Mouse (Mus musculus) 3T3-L1 (cell line): ENCODE measurements around the gene Fam83c.

ENCODE experiments used
- DNase-seq: peaks from one replicate; pipeline ENCODE4 v3.0.0-alpha.2; 2015; ENCODE audit warnings: low read depth, low spot score

Gene Fam83c

DNA sequence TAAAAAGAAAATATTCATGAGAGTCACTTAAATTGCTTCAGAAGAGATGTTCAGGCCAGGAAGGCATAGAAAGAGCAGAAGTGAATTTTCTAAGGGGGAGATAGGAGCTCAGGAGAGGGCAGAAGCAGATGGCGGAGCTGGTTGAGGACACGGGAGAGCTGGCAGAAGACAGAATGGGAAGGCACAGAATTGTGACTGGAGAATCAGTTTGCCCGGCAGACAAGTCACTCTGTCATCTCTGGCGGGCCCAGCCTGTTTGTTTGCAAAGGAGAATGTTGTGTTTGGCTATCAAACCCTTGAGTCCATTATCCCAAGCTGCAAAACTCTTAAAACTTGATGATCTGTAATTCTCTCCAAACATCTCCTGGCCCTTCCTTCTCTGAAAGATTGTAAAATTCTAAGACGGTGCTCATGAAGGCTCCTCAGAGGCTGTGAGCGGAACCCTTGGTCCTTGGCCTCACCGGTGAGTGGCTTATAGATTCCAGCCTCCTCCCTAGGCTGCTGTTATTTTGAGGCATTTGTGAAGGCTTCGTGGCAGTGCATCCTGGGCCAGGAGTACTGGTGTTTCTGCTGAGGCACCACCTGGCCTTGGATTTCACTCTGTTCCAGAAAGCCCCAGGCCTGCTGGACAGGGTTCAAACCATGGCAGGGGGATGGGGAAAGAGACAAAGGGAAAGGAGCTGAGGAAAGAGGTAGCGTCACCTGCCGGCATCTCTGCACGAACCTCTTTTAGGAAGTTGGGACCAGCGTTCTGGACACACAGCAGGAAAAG is 39.8 kb downstream of the Fam83c start:
- no peak for DNase-seq

DNA sequence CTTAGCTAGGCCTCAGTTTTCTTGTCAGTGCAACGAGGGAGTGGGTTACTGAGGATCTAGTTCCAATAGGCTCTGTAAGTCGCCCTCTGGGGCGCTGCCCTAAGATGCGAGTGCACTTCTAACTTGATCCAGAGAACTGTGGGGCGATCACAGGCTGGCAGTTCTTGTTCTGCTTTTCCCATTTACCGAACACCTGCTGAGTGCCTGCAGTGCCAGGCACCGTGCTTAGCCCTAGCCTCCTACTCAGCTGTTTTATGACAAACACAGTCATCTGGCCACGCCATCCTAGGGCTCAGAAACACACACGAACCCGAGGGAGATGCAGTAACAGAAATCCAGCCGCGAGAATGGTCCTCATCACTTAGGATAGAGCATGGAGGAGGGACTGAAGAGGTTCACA is 41.8 kb downstream of the Fam83c start:
- DNase-seq, result no peak

DNA sequence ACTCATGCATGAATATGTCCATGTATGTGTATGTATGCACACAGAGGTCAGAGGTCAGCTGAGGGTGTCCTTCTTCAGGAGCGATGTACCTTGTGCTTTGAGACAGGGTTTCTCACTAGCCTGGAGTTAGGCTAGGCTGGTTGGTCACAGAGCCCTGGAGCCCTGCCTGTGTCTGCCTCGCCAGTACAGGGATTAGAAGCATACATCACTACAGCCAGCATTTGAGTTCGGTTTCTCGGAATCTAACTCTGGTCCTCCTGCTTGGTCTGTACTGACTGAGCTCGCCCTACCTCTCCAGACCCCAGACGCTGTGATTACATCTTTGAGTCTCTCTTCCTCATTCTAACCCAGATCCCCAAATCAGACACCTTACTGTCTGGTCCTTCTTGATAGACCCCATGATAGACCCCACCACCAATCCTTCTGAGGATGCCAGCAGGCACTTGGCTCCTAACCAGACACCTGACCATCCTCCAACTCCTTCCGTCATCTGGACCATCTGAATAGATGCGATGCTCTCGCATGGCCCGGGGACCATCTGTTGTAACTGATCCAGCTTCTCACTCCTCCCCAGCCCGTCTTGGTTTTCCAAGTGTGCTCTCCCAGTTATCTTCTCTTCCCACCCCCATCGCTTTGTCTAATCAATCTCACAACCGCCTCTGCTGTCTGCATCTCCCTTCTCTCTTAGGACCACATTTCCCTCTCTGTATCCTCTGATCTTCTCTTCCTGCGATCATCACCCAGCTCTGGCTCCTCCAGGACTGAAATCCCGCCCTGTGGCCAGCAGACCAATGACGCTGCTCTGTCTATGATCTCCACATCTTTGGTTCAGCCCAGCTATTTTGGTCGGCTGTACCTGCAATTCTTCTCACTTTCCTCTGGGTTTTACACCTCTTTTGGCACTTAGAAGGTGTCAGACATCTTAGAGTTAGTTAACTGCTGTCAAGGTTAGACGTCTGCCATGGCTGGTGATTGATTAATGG is 46.4 kb downstream of the Fam83c start:
- DNase-seq, result no peak

DNA sequence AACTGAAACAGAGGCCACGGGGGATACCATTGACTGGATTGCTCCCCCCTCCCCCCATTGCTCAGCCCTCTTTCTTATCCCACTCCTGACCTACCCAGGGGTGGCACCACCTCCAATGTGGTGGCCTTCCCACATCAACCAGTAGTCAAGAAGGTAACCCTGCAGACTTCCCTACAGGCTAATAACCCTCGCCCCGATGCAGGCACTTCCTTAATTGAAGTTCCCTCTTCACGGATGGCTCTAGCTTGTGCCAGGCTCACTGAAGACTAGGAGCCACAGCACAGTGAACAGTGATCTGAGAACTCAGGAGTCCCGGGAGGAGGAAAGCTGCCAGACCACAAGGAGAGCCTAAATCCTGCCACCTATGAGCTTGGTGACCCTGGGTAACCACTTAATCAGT is 47.7 kb downstream of the Fam83c start:
- DNase-seq, result no peak

DNA sequence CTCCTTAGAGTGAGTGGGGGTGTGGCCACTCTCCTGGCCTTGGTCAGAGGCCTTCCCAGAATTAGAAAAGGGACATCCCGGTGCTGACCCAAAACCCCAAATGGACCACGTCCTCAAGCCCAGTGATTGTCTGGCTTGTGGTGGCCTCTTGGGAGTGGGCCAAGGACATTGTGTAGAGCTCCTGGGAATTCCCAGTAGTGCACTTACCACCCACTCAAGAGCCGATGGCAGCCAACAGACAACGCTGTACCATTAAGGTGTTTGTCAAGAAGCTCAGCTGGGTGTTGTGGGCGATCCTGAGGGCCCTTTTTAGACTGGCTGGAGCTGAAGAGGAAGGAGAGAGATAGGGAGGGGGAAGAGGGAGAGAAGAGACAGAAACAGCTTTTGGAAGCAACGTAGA is 50.1 kb downstream of the Fam83c start:
- DNase-seq, result no peak

DNA sequence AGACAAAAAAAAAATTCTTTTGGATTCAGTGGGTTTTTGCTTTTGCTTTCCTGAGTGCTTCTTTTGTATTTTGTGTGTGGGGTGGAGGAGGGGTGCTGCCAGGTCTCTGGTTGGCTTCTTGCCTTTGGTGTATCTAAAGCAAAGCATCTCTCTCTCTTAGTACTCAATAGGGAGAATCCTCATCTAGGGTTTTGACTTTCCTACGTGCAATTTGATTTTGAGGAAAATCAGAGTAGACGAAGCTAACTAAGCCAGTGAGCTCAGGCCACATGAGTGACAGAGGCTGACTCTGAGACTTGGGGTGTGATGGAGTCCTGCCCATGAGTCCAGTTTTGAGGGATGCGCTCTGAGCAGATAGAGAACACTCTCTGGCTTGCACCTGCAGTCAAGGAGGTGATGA is 55.1 kb downstream of the Fam83c start:
- DNase-seq, result no peak

DNA sequence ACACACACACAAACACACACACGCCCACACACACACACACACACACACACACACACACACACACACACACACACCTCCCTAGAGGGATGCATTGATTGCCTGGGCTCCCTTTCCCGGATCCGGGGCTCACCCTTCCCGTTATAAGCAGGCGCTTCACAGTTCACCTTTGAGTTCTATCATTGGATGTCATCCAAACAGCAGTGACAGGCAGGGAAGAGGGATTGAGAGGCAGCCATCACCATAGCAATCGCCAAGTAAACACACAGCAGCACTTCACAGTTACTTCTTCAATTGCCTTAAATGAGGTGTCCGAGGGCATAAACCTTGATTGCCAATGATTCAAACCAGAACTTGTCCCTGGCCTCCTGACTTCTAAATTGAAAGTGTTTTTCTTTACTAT is 55.6 kb downstream of the Fam83c start:
- DNase-seq, result no peak

DNA sequence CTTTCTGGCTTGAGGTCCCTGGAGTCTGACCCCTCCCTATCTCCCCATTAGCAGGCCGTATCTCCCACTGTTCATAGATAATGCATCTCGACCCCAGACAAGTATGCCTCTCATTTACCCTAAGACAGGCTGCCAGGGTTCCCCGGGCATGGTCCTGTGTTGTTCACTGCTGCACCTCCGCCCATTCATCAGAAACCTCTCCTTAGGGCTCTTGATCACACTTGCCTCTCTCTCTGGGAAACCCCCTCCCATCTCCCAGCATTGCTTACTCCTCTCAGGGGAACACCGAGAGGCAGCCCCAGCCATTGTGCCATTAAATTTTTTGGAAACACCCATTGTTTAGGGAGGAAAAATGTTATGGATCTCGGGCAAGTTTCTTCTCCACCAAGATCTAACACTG is 56.6 kb downstream of the Fam83c start:
- no peak for DNase-seq

DNA sequence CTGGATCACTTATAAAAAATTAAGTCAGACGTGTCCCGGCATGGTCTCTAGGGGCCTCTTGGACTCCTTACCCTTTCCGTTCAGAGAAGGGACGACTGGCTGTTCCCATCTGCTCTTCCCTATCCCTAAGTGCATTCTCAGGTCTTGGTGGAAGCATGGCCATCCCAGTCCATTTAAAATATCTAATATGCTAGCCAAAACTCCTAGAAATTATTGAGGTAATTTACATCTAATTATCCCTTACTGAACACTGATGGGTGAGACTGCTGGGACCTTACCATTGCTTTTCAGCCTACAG is 57.0 kb downstream of the Fam83c start:
- DNase-seq, result no peak
